Mouse (Mus musculus): ENCODE measurements around the gene Tmub1.

GRCm38 (mm10) chr5:24447624-24448298, at the start of gene Tmub1:
- TF ChIP-seq GATA1 (IDR thresholded peaks at IDR 0.05; ENCODE audit: borderline replicate concordance, low read length): no peak
- no peak for TF ChIP-seq FLI1 (IDR thresholded peaks at IDR 0.05; ENCODE audit: low read length)
